Mouse (Mus musculus) C2C12 (cell line): ENCODE data around the gene Drap1. TPM values are rescaled to one million over a fixed set of nuclear protein-coding genes. Genes with fewer than 3 reads are reported as not detected.
A peak's percentile ranks its signal among the peaks of the same experiment; 100 is the strongest.

ENCODE experiments used
- H3K27me3 ChIP-seq: one replicate; pipeline ENCODE4 v1.6.1; 2011; ENCODE audit not compliant: control insufficient read depth, insufficient read depth, insufficient read length
- H3K36me3 ChIP-seq: one replicate; pipeline ENCODE4 v1.6.1; 2011; ENCODE audit not compliant: control insufficient read depth, insufficient read depth
- H3K4me3 ChIP-seq: one replicate; pipeline ENCODE4 v1.5.1; 2011; ENCODE audit warnings: mild to moderate bottlenecking, control low read depth; ENCODE audit not compliant: poor library complexity, insufficient read depth, severe bottlenecking
- H3K79me2 ChIP-seq: one replicate; pipeline ENCODE4 v1.6.1; 2011; ENCODE audit not compliant: control insufficient read depth, insufficient read depth
- H3K79me3 ChIP-seq: one replicate; pipeline ENCODE4 v1.6.1; 2011; ENCODE audit warnings: low read depth, control low read depth
- H3ac ChIP-seq: one replicate; pipeline ENCODE3; 2011; ENCODE audit warnings: low read depth; ENCODE audit not compliant: control insufficient read depth, insufficient read length
- CEBPB ChIP-seq: IDR thresholded peaks from one replicate; pipeline ENCODE4 v1.6.1; 2011; ENCODE audit warnings: low read depth, mild to moderate bottlenecking, control low read depth, moderate library complexity
- CTCF ChIP-seq: IDR thresholded peaks from one replicate; pipeline ENCODE4 v1.5.1; 2011; ENCODE audit not compliant: control insufficient read depth, insufficient read depth, insufficient read length
- FOSL1 ChIP-seq: IDR thresholded peaks from one replicate; pipeline ENCODE4 v1.8.0; 2011; ENCODE audit warnings: mild to moderate bottlenecking, low read length; ENCODE audit not compliant: poor library complexity, insufficient read depth, severe bottlenecking
- MAX ChIP-seq: IDR thresholded peaks from one replicate; pipeline ENCODE4 v1.6.1; 2011; ENCODE audit warnings: mild to moderate bottlenecking, control low read depth
- MYOD1 ChIP-seq: IDR thresholded peaks from one replicate; pipeline ENCODE4 v1.6.1; 2011; ENCODE audit warnings: low read depth; ENCODE audit not compliant: control insufficient read depth, insufficient read length
- MYOG ChIP-seq: IDR thresholded peaks from one replicate; pipeline ENCODE4 v1.6.1; 2011; ENCODE audit not compliant: control insufficient read depth, insufficient read length; ENCODE audit errors: extremely low read depth
- USF1 ChIP-seq: IDR thresholded peaks from one replicate; pipeline ENCODE4 v1.6.1; 2011; ENCODE audit warnings: low read depth, mild to moderate bottlenecking, control low read depth, moderate library complexity
- polyA plus RNA-seq: library from polyadenylated mRNA; unstranded; fragments of >200 nt; fragmentation: generic; extraction: Trizol; gene quantifications from one replicate; pipeline ENCODE4 v1.2.1, GENCODE M21; 2012; ENCODE audit warnings: missing spikeins

Drap1 gene
- polyA plus RNA-seq, 1 experiment = 428 TPM

GRCm38 (mm10) chr19:5466916-5467500 is 42.2 kb upstream of the Drap1 start:
- Histone ChIP-seq H3ac (no peak overlapping the region), H3K79me3 (no peaks in the 10 kb centered on the region), H3K79me2 (peaks cover 6% of the 10 kb centered on the region), H3K27me3 (no peaks in the 10 kb centered on the region), H3K36me3 (peaks cover 49% of the 10 kb centered on the region), H3K4me3 (no peak overlapping the region)
- no peak for TF ChIP-seq CTCF

GRCm38 (mm10) chr19:5465037-5465436 is 40.3 kb upstream of the Drap1 start:
- Histone ChIP-seq H3K79me2 (peaks cover 22% of the 10 kb centered on the region), H3K79me3 (peaks cover 7% of the 10 kb centered on the region), H3ac (no peak overlapping the region), H3K4me3 (no peak overlapping the region), H3K27me3 (no peaks in the 10 kb centered on the region), H3K36me3 (peaks cover 54% of the 10 kb centered on the region)
- TF ChIP-seq MYOG (no peak), CTCF (no peak), MAX (no peak), MYOD1 (no peak), CEBPB (no peak)

GRCm38 (mm10) chr19:5463791-5464562 is 39.2 kb upstream of the Drap1 start:
- Histone ChIP-seq H3K27me3 (no peaks in the 10 kb centered on the region), H3K4me3 (no peak overlapping the region), H3K36me3 (peaks cover 54% of the 10 kb centered on the region), H3ac (no peak overlapping the region), H3K79me3 (peaks cover 7% of the 10 kb centered on the region), H3K79me2 (peaks cover 22% of the 10 kb centered on the region)
- TF ChIP-seq CTCF (peak; percentile 78), MAX (no peak), USF1 (no peak), CEBPB (no peak), FOSL1 (no peak), MYOD1 (no peak)

DNA sequence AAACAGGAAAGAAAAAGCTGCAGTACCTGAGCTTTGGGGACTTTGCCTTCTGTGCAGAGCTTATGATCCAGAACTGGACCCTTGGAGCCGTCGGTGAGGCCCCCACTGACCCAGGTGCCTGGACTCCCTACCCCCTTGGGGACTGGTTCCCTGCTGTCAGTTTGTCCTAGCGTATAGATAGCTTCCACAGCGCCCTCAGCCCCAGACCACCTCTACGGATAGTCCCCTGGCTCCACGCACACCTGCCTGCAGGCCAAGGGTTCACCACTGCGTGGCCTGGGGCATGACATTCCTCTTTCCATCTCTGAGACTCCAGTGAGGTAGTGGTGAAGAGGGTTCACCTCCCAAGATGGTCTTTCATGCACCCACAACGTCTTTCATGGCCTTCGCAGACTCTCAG is 38.4 kb upstream of the Drap1 start:
- H3K79me3 ChIP-seq = peaks cover 7% of the 10 kb centered on the region
- H3K27me3 ChIP-seq = no peaks in the 10 kb centered on the region
- peaks cover 22% of the 10 kb centered on the region for H3K79me2 ChIP-seq
- no peak overlapping the region for H3K4me3 ChIP-seq
- no peak overlapping the region for H3ac ChIP-seq
- H3K36me3 ChIP-seq = peaks cover 54% of the 10 kb centered on the region
- TF ChIP-seq MYOD1 (no peak), CEBPB (no peak), FOSL1 (no peak), MAX (no peak), CTCF (no peak), USF1 (no peak), MYOG (no peak)

- Histone ChIP-seq H3K27me3 (no peaks in the 10 kb centered on the region), H3K4me3 (peak overlapping the region; percentile 59), H3K36me3 (peaks cover 48% of the 10 kb centered on the region), H3ac (peak overlapping the region; percentile 9), H3K79me2 (peaks cover 28% of the 10 kb centered on the region), H3K79me3 (peaks cover 7% of the 10 kb centered on the region)
- TF ChIP-seq MYOG (no peak), MYOD1 (no peak), USF1 (no peak), CTCF (no peak), CEBPB (no peak), FOSL1 (no peak)
Measured at GRCm38 (mm10) chr19:5461411-5461810, 36.6 kb upstream of the Drap1 start.

DNA sequence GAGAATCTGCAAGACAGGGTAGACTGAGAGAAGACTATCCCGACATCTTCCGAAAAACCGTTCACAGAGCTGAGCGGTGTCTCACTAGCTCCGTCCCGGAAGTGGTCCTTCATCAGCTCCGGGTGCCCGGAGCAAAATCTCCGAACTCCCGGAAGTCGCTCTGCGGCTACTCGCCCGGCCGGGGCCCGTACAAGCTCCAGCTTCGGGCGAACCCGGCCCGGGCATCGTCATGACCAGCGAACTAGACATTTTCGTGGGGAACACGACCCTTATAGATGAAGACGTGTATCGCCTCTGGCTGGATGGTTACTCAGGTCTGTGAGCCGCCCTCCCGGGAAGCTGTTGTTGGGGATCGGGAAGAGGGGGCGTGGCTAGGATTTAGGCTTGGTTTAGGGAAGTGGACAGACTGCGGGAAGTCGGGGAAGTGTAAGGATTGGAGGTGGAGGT is 35.7 kb upstream of the Drap1 start, which contains the start of gene Fibp:
Fibp (plus strand) TSS at position 151 of the 447 bp plus-strand sequence.
- peaks cover 37% of the 10 kb centered on the region for H3K79me2 ChIP-seq
- TF ChIP-seq MAX = peak; percentile 35
- TF ChIP-seq MYOG = no peak
- no peak for TF ChIP-seq MYOD1
- peaks cover 11% of the 10 kb centered on the region for H3K79me3 ChIP-seq
- H3K36me3 ChIP-seq = peaks cover 48% of the 10 kb centered on the region
- H3K4me3 ChIP-seq = peak within 1 kb of the TSS; percentile 59
- H3ac ChIP-seq = peak within 1 kb of the TSS; percentile 62
- no peaks in the 10 kb centered on the region for H3K27me3 ChIP-seq
